Mouse (Mus musculus) layer of hippocampus, adult 9-11 months (tissue): ENCODE measurements at regions not wholly inside any gene's neighbourhood (a gene's known extent, or its start where the extent isn't known, plus 50 kb on each side); places are given as distances from the start of the nearest gene placed in this dataset.

Experiments used
- DNase-seq: peaks from one replicate; pipeline ENCODE4 v3.0.0; 2022

- DNase-seq = peak; percentile 64
These were observed 322.1 kb upstream of the Slco3a1 start for GRCm38 (mm10) chr7:74876667-74877066.

GRCm38 (mm10) chr7:74870250-74870649, 315.7 kb upstream of the Slco3a1 start:
- DNase-seq = no peak

DNA sequence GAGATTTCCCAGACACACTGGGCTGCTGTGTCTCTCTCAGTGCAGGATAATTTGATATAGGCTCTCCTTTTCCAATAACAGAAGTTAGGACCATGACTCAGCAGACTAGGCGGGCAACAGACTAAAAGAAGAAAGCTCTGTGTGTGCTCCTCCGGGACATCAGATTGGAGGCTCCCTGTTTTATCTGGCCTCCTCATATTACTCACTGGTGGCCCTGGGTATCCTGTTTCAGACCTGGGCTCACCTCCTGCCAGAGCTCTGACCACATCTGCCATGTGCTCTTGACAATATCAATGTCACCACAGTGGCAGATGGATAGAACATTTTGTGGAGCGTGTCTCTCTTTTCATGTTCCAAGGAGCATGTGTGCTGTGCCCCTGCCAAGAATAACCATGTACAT, 308.1 kb upstream of the Slco3a1 start:
- DNase-seq = peak; percentile 4

GRCm38 (mm10) chr7:74844306-74844929, 289.8 kb upstream of the Slco3a1 start:
- DNase-seq = no peak

GRCm38 (mm10) chr7:74823286-74823685, 268.7 kb upstream of the Slco3a1 start:
- no peak for DNase-seq

DNA sequence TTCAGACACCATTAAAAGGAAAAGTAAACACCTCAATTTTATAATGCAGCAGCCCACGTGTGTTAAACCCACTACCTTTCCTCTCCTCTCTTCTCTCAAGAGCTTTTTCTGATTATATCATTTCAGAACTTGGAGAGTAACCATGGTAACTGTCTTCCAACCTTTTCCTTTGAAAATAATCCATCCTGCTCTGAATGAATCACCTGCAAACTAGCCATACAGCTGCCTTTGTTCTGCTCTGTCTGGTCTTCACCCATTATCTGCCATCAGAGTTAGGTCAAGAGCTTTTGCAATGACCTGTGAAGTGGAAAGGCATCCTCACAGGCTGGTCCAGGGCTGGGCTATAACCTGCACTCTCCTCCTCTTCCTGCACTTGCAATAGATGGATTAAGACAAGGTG, 238.7 kb upstream of the Slco3a1 start:
- no peak for DNase-seq

DNA sequence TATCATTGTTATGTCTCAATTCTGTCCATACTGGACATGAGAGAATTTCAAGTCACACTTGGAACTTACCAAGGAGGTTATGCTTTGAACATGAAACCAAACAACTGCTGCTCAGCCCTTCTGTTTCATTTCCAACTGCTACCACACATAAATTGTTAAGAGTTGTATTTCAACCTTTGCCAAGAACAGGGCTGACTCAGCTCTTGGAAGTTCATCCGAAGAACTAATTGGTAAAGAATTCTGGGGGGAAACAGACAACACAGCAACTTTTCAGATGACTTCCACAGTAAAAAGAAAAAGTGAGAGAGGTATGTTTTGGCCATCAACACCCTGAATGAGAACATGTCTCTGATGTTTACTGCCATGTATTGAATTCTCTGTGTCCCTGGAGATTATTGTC, 234.1 kb upstream of the Slco3a1 start:
- peak; percentile 5 for DNase-seq

- no peak for DNase-seq
These were observed 217.1 kb upstream of the Slco3a1 start for GRCm38 (mm10) chr7:74771435-74772406.

DNA sequence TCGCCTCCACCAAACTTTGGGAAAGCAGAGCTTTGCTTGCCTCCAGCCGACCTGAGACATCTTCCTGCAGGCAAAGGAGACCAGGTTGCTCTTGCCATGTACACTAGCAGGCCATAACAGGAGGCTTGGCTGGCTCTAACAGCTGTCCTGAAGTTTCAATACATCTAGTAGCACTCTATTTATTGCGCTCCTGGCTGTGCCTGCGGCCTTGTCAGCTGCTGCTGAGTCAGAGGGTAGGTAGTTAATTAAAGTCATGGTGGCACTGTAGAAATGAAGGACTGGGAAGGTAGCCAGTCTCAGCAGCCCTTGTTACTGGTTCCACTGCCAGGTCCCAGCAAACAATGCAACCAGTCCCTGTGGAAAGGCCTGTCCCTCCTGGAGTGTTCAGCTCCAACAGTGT, 212.0 kb upstream of the Slco3a1 start:
- peak; percentile 6 for DNase-seq

GRCm38 (mm10) chr7:74757469-74757868, 202.9 kb upstream of the Slco3a1 start:
- DNase-seq = no peak

DNA sequence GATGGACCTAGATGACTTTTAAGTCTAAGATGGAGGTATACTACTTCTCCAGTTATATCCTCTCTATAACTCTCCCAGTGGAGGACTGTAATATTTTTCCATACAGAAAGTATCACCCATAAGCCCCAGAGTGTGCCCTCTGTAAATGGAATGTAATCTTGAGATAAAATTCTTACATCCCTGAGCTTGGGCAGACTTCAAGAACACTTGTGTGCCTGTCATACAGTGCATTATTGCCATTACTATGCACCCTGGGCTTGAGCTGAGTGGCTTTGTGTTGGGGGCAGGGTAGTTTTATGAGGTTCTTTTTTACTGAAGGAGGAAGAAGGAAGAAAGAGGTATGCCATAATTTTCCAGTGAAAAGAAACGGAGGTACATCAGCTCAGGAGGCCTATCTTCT, 193.1 kb upstream of the Slco3a1 start:
- DNase-seq = no peak

- DNase-seq = peak; percentile 75
These were observed 180.4 kb upstream of the Slco3a1 start for GRCm38 (mm10) chr7:74734941-74735340.

GRCm38 (mm10) chr7:74726324-74726991, 171.9 kb upstream of the Slco3a1 start:
- DNase-seq = no peak

GRCm38 (mm10) chr7:74719321-74719720, 164.7 kb upstream of the Slco3a1 start:
- peak; percentile 56 for DNase-seq

DNA sequence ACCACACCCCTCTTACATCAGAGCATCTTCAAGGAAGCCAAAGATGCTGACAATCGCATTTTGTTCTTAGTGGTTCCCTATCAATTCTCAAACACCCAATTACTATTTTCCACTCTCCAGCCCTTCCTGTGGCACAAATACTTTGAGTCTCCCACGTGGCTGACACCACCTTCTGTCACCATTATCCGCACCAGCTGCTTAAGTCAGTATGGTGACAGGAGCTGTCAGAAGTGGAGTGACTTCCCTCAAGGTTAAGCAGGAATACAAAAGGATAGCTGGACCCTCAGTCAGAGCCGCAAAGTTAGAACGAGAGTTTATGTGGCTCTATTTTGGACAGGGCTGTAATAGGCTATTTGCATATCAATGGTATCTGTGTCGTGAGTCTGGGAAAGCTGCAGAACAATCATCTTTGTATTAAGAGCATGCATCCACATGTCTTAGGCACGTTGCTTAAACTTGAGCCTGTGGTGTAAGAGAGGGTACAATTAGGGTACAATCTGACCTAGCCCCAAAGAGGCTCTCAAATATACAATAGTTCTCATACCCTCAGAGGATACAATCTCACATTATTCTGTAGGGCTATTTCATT, 155.5 kb upstream of the Slco3a1 start:
- DNase-seq = peak; percentile 8

DNA sequence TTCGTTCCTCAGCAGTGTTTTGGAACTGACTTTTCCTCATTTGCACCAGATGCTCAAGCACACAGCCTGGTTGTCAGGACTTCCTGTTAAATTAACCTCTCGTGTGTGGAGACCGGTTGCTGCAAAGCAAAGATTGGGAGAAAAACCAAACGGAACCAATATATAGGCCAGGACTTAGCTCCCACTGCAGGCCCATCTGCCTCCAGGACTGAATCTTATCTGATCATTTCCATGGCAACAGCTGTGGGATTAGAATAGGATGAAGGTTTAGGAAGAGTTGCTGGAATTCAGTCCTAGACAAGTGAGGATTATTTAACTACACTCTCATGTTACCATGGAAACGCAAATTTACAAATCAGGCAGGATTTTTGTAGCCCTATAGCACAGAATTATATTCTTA, 154.4 kb upstream of the Slco3a1 start:
- DNase-seq = peak; percentile 55

DNA sequence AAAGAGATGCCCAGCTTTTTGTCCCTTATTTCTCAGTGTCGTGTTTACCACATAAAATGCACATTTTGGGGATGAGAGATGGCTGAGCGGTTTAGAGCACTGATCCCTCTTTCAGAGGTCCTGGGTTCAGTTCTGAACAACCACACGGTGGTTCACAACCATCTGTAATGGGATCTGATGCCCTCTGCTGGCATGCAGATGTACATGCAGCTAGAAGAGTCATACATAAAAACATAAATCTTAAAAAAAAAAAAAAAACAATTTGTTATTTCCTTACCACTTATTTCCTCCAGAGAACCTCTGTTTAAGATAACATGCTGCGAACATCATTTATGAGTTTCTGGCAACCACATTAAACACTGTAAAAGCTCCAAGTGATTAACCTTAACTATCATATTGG, 149.0 kb upstream of the Slco3a1 start:
- no peak for DNase-seq

- no peak for DNase-seq
These were observed 143.3 kb upstream of the Slco3a1 start for GRCm38 (mm10) chr7:74697794-74698354.

DNA sequence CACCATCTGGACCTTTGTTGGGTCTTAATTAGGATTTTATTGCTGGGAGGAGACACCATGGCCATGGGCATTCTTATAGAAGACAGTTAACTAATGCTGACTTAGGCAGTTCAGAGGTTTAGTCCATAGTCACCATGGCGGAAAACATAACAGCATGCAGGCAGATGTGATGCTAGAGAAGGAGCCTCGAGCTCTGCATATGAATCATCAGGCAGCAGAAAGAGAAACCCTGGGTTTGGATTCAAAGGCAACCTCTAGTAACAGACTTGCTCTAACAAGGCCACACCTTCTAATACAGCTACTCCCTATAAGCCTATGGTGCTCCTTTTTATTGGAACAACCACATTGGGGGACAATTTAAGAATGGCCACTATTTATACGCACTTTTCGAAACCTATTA, 141.7 kb upstream of the Slco3a1 start:
- no peak for DNase-seq

DNA sequence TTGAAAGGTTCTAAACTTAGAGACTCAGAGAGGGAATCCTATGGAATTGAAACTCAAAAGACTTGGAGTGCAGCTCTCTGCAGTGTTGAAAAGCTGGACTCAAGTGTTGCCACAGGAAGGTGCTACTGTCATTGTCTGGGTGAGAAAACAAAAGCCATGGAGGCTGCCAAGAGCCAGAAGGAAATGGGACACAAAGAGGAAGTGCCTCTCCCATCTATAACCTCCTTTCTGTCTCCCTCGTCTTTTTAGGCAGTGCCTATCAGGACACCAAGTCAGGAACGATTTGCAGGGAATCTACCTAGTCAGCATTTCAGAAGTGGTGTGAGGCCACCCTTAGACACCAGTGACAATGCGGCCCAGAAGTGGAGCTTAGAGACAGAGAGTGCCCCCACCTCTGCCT, 138.5 kb upstream of the Slco3a1 start:
- no peak for DNase-seq

DNA sequence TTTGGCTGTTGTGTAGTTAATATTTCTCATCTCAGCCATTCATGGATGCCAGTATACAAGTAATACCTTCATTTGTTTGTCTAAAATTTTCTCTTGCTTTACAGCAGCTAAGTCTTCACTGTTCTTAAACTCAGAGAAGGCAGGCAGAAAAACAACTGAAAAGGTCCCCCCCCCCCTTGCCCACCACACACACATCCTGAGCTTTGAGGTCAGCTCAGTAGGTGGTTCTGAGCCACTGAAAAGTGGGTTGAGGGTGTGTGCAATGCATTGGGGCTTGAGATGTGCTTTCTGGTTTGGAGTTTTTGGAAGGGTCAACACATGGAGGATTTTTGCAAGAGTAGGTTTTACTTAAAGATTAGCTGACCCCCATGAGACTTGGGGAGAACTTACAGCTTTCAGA, 136.1 kb upstream of the Slco3a1 start:
- DNase-seq = no peak

DNA sequence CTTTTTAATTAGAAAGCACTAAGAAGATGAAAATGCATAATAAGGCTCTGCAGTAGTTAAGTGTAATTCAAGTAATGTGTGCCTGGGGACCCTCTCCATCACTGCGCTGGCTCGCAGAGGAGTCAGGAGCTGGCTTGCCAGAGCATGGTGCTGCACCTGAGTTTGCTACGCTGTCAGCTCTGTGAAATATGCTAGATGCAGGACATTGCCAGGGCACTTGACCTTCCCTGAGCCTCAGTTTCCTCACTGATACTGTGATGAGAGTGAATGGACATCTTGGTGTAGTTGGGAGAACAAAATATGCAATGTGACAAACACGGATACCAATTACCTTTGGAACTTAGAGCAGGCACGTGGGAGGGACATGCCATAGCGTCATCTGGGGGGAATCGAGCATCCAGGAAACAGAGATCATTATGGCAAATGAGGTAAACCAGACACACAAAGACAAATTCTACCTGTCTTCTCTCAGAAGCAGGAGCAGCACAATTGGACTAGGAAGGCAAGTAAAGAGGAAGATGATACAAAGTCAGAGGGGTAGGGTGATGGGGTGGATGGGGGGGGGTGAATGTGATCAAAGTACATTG, 133.6 kb upstream of the Slco3a1 start:
- DNase-seq = no peak
